Mouse (Mus musculus) stomach, embryonic 15.5 days (tissue): ENCODE results near the gene Rbm42. TPM values are rescaled to one million over a fixed set of nuclear protein-coding genes. Genes with fewer than 3 reads are reported as not detected.

Source experiments
- ATAC-seq: fragments of 200-750 bp; cut with Nextera tagmentation; 2 replicates; pipeline ENCODE4 v1.8.0; 2017; ENCODE audit warnings: low read depth, moderate number of reproducible peaks, moderate TSS enrichment; ENCODE audit not compliant: insufficient read depth, low FRiP score
- H3K27ac ChIP-seq: fragments of 300-500 bp; sonication (generic); 2 replicates; pipeline ENCODE4 v1.5.1; 2015; ENCODE audit warnings: mild to moderate bottlenecking, inconsistent platforms
- H3K27me3 ChIP-seq: fragments of 300-500 bp; sonication (generic); replicated peaks from 2 replicates; pipeline ENCODE4 v1.6.1; 2015; ENCODE audit warnings: inconsistent platforms
- H3K36me3 ChIP-seq: fragments of 300-500 bp; sonication (generic); 2 replicates; pipeline ENCODE4 v1.6.1; 2015; ENCODE audit warnings: inconsistent platforms
- H3K4me1 ChIP-seq: fragments of 300-500 bp; sonication (generic); 2 replicates; pipeline ENCODE4 v1.6.1; 2015; ENCODE audit warnings: inconsistent platforms
- H3K4me2 ChIP-seq: fragments of 300-500 bp; sonication (generic); 2 replicates; pipeline ENCODE4 v1.6.1; 2015; ENCODE audit warnings: mild to moderate bottlenecking, inconsistent platforms
- H3K4me3 ChIP-seq: fragments of 300-500 bp; sonication (generic); replicated peaks from 2 replicates; pipeline ENCODE4 v1.5.1; 2015; ENCODE audit warnings: inconsistent platforms
- H3K9ac ChIP-seq: fragments of 300-500 bp; sonication (generic); 2 replicates; pipeline ENCODE4 v1.6.1; 2015; ENCODE audit warnings: inconsistent platforms
- H3K9me3 ChIP-seq: fragments of 300-500 bp; sonication (generic); 2 replicates; pipeline ENCODE4 v1.6.1; 2016; ENCODE audit warnings: inconsistent platforms
- WGBS: fragments of 180-500 bp; shearing (Covaris S2); methylation state at CpG from one replicate; pipeline ENCODE4 v1.1.7; 2015; 5-methylcytosine and 5-hydroxymethylcytosine counted together
- polyA plus RNA-seq: library from polyadenylated mRNA; unstranded; fragments of >200 nt; fragmentation: Nextera tagmentation; extraction: Ambion mirVana; gene quantifications from 2 replicates; pipeline ENCODE4 v1.2.1, GENCODE M21; 2015

The Rbm42 gene
- polyA plus RNA-seq, 1 experiment from 2014 or later: 110 TPM

DNA sequence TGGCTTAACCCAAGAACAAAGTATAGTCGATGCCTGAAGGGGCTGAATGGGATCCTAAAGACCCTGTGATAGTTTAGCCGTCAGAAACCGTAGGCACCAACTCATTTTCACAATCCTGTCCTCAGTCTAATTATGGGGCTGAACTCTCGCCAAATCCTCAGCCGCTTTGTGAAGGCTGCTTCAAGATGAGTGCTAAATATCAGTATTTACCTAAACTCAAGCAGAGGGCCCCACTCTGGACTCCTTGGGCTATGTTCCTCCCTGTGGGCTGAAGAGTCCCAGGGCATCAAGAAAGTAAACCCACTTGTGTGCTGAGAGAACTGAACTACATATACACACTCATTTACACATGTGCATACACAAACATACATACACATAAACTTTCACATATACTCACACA is 53.3 kb downstream of the Rbm42 start:
- H3K4me2 ChIP-seq: no peak overlapping the region
- no peak overlapping the region for H3K27ac ChIP-seq
- no peaks in the 10 kb centered on the region for H3K36me3 ChIP-seq
- WGBS: 79% methylated on average over 5 of the region's 5 CpGs
- H3K4me1 ChIP-seq: 0 out of 2 replicates have a peak, but pooled peaks cover 11% of the 10 kb centered on the region
- H3K9me3 ChIP-seq: no peaks in the 10 kb centered on the region
- H3K27me3 ChIP-seq: no peaks in the 10 kb centered on the region
- H3K9ac ChIP-seq: no peak overlapping the region
- ATAC-seq: no peak
- H3K4me3 ChIP-seq: no peak overlapping the region

DNA sequence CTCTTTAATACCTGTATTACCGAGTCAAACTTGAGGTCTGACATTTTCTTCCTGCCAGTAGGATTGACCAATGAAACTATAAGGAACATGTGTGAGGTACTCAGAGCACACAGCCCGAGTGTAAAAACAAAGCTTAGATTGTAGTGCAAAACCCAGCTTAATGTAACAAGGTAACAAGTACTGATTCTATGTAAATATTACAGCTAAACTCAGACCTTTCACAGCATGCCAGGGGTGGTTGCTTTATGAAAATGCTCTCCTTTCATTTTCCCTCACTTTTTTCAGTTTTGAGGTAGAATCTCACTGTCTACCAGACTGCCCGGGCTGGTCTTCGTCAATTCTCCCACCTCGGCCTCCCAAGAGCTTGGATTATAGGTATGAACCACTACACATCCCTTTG is 54.0 kb downstream of the Rbm42 start:
- no peak for ATAC-seq
- Histone ChIP-seq H3K36me3 (no peaks in the 10 kb centered on the region), H3K27me3 (no peaks in the 10 kb centered on the region), H3K9ac (no peak overlapping the region), H3K9me3 (no peaks in the 10 kb centered on the region), H3K4me1 (0 out of 2 replicates have a peak, but pooled peaks cover 11% of the 10 kb centered on the region), H3K27ac (no peak overlapping the region), H3K4me3 (no peak overlapping the region), H3K4me2 (no peak overlapping the region)
- 72% methylated on average over 5 of the region's 5 CpGs for WGBS

DNA sequence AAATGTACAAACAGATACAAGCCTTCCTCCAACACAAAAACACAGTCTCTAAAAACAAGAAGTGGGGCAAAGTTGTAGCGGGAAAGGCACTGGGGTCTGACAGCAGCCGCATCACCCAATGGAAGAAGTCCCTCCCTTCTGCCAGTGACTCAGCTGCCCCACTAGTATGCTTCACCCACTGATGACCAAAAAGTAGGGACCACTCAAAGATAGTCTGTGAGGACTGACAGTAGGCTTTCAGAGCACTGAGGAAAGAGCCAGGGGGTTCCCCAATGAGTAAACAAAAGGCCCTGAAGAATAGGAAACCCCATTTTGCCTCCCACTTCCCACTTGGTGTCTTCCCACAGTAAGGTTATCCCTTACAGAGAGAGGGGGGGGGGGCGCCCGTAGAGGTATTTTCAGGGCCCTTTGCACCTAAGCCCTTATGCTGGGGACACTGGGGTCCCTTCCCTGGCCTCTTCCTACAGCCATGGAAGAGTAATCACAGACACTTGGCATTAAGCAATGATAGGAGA is 55.5 kb downstream of the Rbm42 start:
- H3K9me3 ChIP-seq: no peaks in the 10 kb centered on the region
- no peak for ATAC-seq
- no peaks in the 10 kb centered on the region for H3K27me3 ChIP-seq
- H3K9ac ChIP-seq: no peak overlapping the region
- WGBS: 76% methylated on average over 3 of the region's 4 CpGs
- H3K4me3 ChIP-seq: no peak overlapping the region
- peaks cover 7% of the 10 kb centered on the region for H3K4me1 ChIP-seq
- no peak overlapping the region for H3K27ac ChIP-seq
- no peaks in the 10 kb centered on the region for H3K36me3 ChIP-seq
- no peak overlapping the region for H3K4me2 ChIP-seq

DNA sequence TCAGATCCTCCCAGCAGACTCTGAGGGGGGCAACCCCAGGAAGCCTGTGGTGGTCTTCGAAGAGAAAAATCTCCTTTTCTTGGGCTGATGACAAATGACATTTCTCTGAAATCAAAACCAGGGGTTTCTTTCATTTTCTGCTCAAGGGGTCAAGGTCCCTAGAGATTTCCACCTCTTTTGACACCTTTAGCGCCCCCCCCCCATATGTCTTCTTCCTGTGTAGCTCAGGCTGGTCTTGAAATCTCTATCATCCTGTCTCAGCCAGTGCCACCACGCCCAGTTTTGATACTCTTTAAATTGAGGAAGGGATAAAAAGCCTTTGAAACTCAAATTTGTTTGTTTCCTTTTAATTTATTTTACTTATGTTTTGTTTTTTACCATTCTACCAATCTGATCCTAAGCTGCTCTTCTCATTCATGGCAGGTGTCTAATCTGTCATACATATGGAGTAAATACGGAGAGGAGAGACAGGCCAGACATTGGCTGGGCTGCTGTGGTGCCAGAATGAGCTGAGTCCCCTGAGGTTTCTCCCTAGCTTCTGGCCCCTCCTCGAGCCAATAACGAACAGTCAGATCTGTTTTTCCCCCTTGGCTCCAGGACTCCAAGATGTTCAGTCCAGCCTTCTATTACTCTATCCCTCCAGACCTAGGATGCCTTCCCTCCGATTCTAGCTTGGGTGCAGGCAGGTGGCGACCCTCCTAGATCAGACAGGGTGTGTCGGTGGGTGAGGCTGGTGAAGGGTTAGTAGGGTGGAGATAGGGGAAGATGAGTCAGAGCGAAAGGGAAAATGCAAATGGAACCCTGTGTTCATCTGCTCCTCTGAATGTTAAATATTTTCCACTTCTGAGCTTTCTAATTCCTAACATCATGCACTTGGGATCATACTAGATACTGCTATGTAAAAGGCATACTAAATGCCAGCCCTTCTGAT is 56.3 kb downstream of the Rbm42 start:
- H3K4me2 ChIP-seq: no peak overlapping the region
- ATAC-seq: no peak
- no peaks in the 10 kb centered on the region for H3K27me3 ChIP-seq
- peaks cover 6% of the 10 kb centered on the region for H3K4me1 ChIP-seq
- no peaks in the 10 kb centered on the region for H3K36me3 ChIP-seq
- no peak overlapping the region for H3K4me3 ChIP-seq
- 70% methylated on average over 10 of the region's 10 CpGs for WGBS
- H3K9me3 ChIP-seq: no peaks in the 10 kb centered on the region
- H3K9ac ChIP-seq: no peak overlapping the region
- H3K27ac ChIP-seq: no peak overlapping the region

DNA sequence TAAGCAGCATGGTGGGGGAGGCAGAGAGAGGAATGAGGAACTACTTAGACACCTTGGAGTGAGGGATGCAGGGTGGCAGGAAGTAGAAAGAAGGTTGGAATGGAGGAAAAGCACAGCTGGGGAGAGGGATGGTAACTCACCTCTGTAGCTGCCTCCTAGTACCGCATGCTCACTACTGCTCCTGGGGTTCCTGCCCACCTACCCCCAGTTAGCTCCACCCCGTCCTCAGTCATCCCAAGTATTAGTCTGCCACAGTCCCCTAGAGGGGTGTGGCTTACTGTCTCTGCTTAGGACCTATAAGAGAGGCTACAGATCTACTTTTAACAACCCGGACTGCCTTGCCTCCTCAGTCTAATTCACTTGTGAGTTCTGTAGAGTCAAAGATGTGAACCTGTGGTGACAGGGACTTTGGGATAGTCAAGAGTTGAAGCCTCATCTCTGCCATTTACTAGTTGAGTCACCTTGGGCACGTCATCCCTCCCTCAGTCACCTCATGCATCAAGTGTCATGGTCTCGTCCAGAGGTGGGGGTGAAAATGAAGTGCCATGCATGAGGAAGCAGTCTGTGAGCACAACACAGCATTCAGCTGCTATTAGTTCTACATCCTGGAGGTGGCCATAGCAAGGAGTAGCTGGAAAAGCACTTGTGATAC is 57.2 kb downstream of the Rbm42 start:
- Histone ChIP-seq H3K36me3 (no peaks in the 10 kb centered on the region), H3K9me3 (no peaks in the 10 kb centered on the region), H3K27me3 (no peaks in the 10 kb centered on the region), H3K4me2 (no peak overlapping the region), H3K4me3 (no peak overlapping the region), H3K4me1 (peaks cover 6% of the 10 kb centered on the region), H3K9ac (no peak overlapping the region), H3K27ac (no peak overlapping the region)
- WGBS: 42% methylated on average over 5 of the region's 5 CpGs
- ATAC-seq: no peak

DNA sequence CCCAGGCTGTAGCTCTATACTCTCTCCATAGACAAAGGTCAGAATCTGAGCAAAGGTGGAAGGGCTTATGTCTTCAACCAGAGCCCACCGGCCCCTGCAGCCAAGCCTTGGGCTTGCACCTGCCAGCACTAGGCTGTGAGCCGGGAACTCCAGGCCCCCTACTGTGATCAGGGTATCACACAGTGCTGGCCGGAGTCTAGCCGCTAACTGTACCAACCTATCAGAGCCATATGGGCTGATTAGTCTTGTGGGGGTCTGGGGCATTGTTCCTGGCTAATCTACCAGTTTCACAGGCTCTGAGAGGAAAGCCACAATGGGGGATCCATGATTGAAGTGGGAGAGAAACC is 58.5 kb downstream of the Rbm42 start:
- H3K4me1 ChIP-seq: peaks cover 16% of the 10 kb centered on the region
- no peak overlapping the region for H3K4me3 ChIP-seq
- no peak for ATAC-seq
- H3K36me3 ChIP-seq: peaks cover 5% of the 10 kb centered on the region
- H3K27me3 ChIP-seq: no peaks in the 10 kb centered on the region
- H3K27ac ChIP-seq: no peak overlapping the region
- 61% methylated on average over 4 of the region's 4 CpGs for WGBS
- no peak overlapping the region for H3K9ac ChIP-seq
- H3K9me3 ChIP-seq: no peaks in the 10 kb centered on the region
- no peak overlapping the region for H3K4me2 ChIP-seq

Other genes with a start within 250 kb of the Rbm42 start
- 71.6 and 84.5 TPM in 2 replicates for gene Tyrobp, start 236.6 kb downstream of the Rbm42 start, polyA plus RNA-seq
- gene Hcst, start 230.5 kb downstream of the Rbm42 start, polyA plus RNA-seq: 1.4 and 2.0 TPM in 2 replicates
- gene Nfkbid, start 228.6 kb downstream of the Rbm42 start, polyA plus RNA-seq: 2.5 and 2.6 TPM in 2 replicates
- gene Aplp1, start 204.8 kb downstream of the Rbm42 start, polyA plus RNA-seq: 38.6 and 46.5 TPM in 2 replicates
- gene Kirrel2, start 192.6 kb downstream of the Rbm42 start, polyA plus RNA-seq: 4.7 and 6.0 TPM in 2 replicates
- gene Nphs1, start 192.0 kb downstream of the Rbm42 start, polyA plus RNA-seq: 3.7 and 5.7 TPM in 2 replicates
- 3.8 and 5.0 TPM in 2 replicates for gene Prodh2, start 156.7 kb downstream of the Rbm42 start, polyA plus RNA-seq
- gene Arhgap33, start 115.3 kb downstream of the Rbm42 start, polyA plus RNA-seq: 7.3 and 8.7 TPM in 2 replicates
- gene Hspb6, start 98.1 kb downstream of the Rbm42 start, polyA plus RNA-seq: 49.6 and 51.0 TPM in 2 replicates
- gene Proser3, start 98.0 kb downstream of the Rbm42 start, polyA plus RNA-seq: 11.1 and 13.5 TPM in 2 replicates
- gene Lin37, start 90.5 kb downstream of the Rbm42 start, polyA plus RNA-seq: 55.0 and 66.3 TPM in 2 replicates
- gene U2af1l4, start 87.0 kb downstream of the Rbm42 start, polyA plus RNA-seq: 82.5 and 85.7 TPM in 2 replicates
- 11.1 and 11.5 TPM in 2 replicates for gene Gm49396, start 87.0 kb downstream of the Rbm42 start, polyA plus RNA-seq
- gene Psenen, start 86.7 kb downstream of the Rbm42 start, polyA plus RNA-seq: 135 and 138 TPM in 2 replicates
- 2.2 and 3.5 TPM in 2 replicates for gene Igflr1, start 84.9 kb downstream of the Rbm42 start, polyA plus RNA-seq
- gene Kmt2b, start 61.6 kb downstream of the Rbm42 start, polyA plus RNA-seq: 7.6 and 8.4 TPM in 2 replicates
- 0.81 and 0.90 TPM in 2 replicates for gene Zbtb32, start 51.4 kb downstream of the Rbm42 start, polyA plus RNA-seq
- gene Upk1a, start 37.5 kb downstream of the Rbm42 start, polyA plus RNA-seq: 6.8 and 7.4 TPM in 2 replicates
- 994 and 1,014 TPM in 2 replicates for gene Cox6b1, start 24.2 kb downstream of the Rbm42 start, polyA plus RNA-seq
- gene Etv2, start 14.5 kb downstream of the Rbm42 start, polyA plus RNA-seq: not detected in 2 replicates
- gene Haus5, start 14.7 kb upstream of the Rbm42 start, polyA plus RNA-seq: 39.1 and 47.7 TPM in 2 replicates
- not detected in 2 replicates for gene Pmis2, start 21.3 kb upstream of the Rbm42 start, polyA plus RNA-seq
- 4.2 and 6.6 TPM in 2 replicates for gene 2200002J24Rik, start 48.6 kb upstream of the Rbm42 start, polyA plus RNA-seq
- 4.9 and 9.2 TPM in 2 replicates for gene Atp4a, start 61.9 kb upstream of the Rbm42 start, polyA plus RNA-seq
- gene Tmem147, start 79.2 kb upstream of the Rbm42 start, polyA plus RNA-seq: 227 and 239 TPM in 2 replicates
- 0.50 and 0.73 TPM in 2 replicates for gene Gapdhs, start 93.4 kb upstream of the Rbm42 start, polyA plus RNA-seq
- 8.4 and 17.9 TPM in 2 replicates for gene Sbsn, start 101.2 kb upstream of the Rbm42 start, polyA plus RNA-seq
- gene Dmkn, start 113.4 kb upstream of the Rbm42 start, polyA plus RNA-seq: 70.8 and 142 TPM in 2 replicates
- gene Krtdap, start 137.6 kb upstream of the Rbm42 start, polyA plus RNA-seq: 96.1 and 227 TPM in 2 replicates
- 14.9 and 26.5 TPM in 2 replicates for gene Ffar2, start 173.5 kb upstream of the Rbm42 start, polyA plus RNA-seq
- gene Ffar3, start 205.9 kb upstream of the Rbm42 start, polyA plus RNA-seq: 0.31 and 0.41 TPM in 2 replicates
- gene Ffar1, start 211.2 kb upstream of the Rbm42 start, polyA plus RNA-seq: 0.26 and 0.30 TPM in 2 replicates
- gene Cd22, start 230.0 kb upstream of the Rbm42 start, polyA plus RNA-seq: 0.15 and 0.22 TPM in 2 replicates